Mouse (Mus musculus) splenic B cell, adult 2 months (primary cell): ENCODE results near the gene Col5a1.

ENCODE experiments used
- DNase-seq: peaks from one replicate; pipeline ENCODE4 v3.0.0-alpha.2; 2011; ENCODE audit warnings: low read depth, low spot score
- H3K27me3 ChIP-seq: 2 replicates; pipeline ENCODE4 v1.6.1; 2012; ENCODE audit warnings: mild to moderate bottlenecking, low read length, moderate library complexity, mixed read lengths; ENCODE audit not compliant: control insufficient read depth, poor library complexity, insufficient read depth, severe bottlenecking
- H3K36me3 ChIP-seq: 2 replicates; pipeline ENCODE4 v1.6.1; 2012; ENCODE audit warnings: mild to moderate bottlenecking, low read length, moderate library complexity, mixed read lengths; ENCODE audit not compliant: control insufficient read depth, poor library complexity, insufficient read depth, severe bottlenecking

Col5a1 gene

GRCm38 (mm10) chr2:27956751-27957150 is 70.5 kb downstream of the Col5a1 start:
- Histone ChIP-seq H3K27me3 (no peaks in the 10 kb centered on the region), H3K36me3 (no peaks in the 10 kb centered on the region)
- DNase-seq: no peak

GRCm38 (mm10) chr2:27957184-27957583 is 71.0 kb downstream of the Col5a1 start:
- Histone ChIP-seq H3K27me3 (no peaks in the 10 kb centered on the region), H3K36me3 (no peaks in the 10 kb centered on the region)
- no peak for DNase-seq

- no peaks in the 10 kb centered on the region for H3K36me3 ChIP-seq
- DNase-seq: no peak
- H3K27me3 ChIP-seq: no peaks in the 10 kb centered on the region
Observed at GRCm38 (mm10) chr2:27959275-27959674, 73.0 kb downstream of the Col5a1 start.

GRCm38 (mm10) chr2:27961190-27961589 is 75.0 kb downstream of the Col5a1 start:
- no peak for DNase-seq
- H3K27me3 ChIP-seq: no peaks in the 10 kb centered on the region
- no peaks in the 10 kb centered on the region for H3K36me3 ChIP-seq

GRCm38 (mm10) chr2:27962406-27962805 is 76.2 kb downstream of the Col5a1 start:
- no peaks in the 10 kb centered on the region for H3K27me3 ChIP-seq
- DNase-seq: no peak
- H3K36me3 ChIP-seq: no peaks in the 10 kb centered on the region

- Histone ChIP-seq H3K27me3 (no peaks in the 10 kb centered on the region), H3K36me3 (no peaks in the 10 kb centered on the region)
- no peak for DNase-seq
Observed at GRCm38 (mm10) chr2:27969158-27969557, 82.9 kb downstream of the Col5a1 start.

- no peaks in the 10 kb centered on the region for H3K36me3 ChIP-seq
- peak; percentile 44 for DNase-seq
- no peaks in the 10 kb centered on the region for H3K27me3 ChIP-seq
Observed at GRCm38 (mm10) chr2:27973840-27974239, 87.6 kb downstream of the Col5a1 start.

- Histone ChIP-seq H3K36me3 (no peaks in the 10 kb centered on the region), H3K27me3 (no peaks in the 10 kb centered on the region)
- no peak for DNase-seq
Observed at GRCm38 (mm10) chr2:27975786-27976185, 89.6 kb downstream of the Col5a1 start.

GRCm38 (mm10) chr2:27976512-27976911 is 90.3 kb downstream of the Col5a1 start:
- H3K27me3 ChIP-seq: no peaks in the 10 kb centered on the region
- no peaks in the 10 kb centered on the region for H3K36me3 ChIP-seq
- DNase-seq: no peak

GRCm38 (mm10) chr2:27981066-27981465 is 94.8 kb downstream of the Col5a1 start:
- H3K36me3 ChIP-seq: no peaks in the 10 kb centered on the region
- no peak for DNase-seq
- H3K27me3 ChIP-seq: no peaks in the 10 kb centered on the region

- DNase-seq: no peak
- H3K36me3 ChIP-seq: no peaks in the 10 kb centered on the region
- no peaks in the 10 kb centered on the region for H3K27me3 ChIP-seq
Observed at GRCm38 (mm10) chr2:27981621-27982535, 95.7 kb downstream of the Col5a1 start.

GRCm38 (mm10) chr2:27983093-27983492 is 96.9 kb downstream of the Col5a1 start:
- Histone ChIP-seq H3K36me3 (no peaks in the 10 kb centered on the region), H3K27me3 (no peaks in the 10 kb centered on the region)
- DNase-seq: no peak

GRCm38 (mm10) chr2:27983884-27984283 is 97.7 kb downstream of the Col5a1 start:
- H3K27me3 ChIP-seq: no peaks in the 10 kb centered on the region
- peak; percentile 4 for DNase-seq
- H3K36me3 ChIP-seq: no peaks in the 10 kb centered on the region

GRCm38 (mm10) chr2:27986751-27987150 is 100.5 kb downstream of the Col5a1 start:
- no peak for DNase-seq
- Histone ChIP-seq H3K27me3 (no peaks in the 10 kb centered on the region), H3K36me3 (no peaks in the 10 kb centered on the region)

- no peak for DNase-seq
- Histone ChIP-seq H3K27me3 (no peaks in the 10 kb centered on the region), H3K36me3 (no peaks in the 10 kb centered on the region)
Observed at GRCm38 (mm10) chr2:27990430-27991211, 104.4 kb downstream of the Col5a1 start.
